Mouse (Mus musculus) kidney, adult 2 months (tissue): ENCODE results near the gene Cd302.

Experiments
- CTCF ChIP-seq: fragments of 200-500 bp; conservative IDR thresholded peaks from 2 replicates; pipeline ENCODE4 v1.5.1; 2011; ENCODE audit warnings: low read depth, mild to moderate bottlenecking, control low read depth, low read length, moderate library complexity, mixed read lengths; ENCODE audit not compliant: insufficient read depth, insufficient read length
- POLR2A ChIP-seq: fragments of 200-500 bp; IDR thresholded peaks from one replicate; pipeline ENCODE4 v1.6.1; 2011; ENCODE audit warnings: low read depth, low read length, control low read depth

GRCm38 (mm10) chr2:60259186-60259585, 25.1 kb downstream of the Cd302 start:
- TF ChIP-seq CTCF (no peak), POLR2A (no peak)
